Mouse (Mus musculus) left cerebral cortex, adult 8-10 months (tissue): ENCODE measurements at regions not wholly inside any gene's neighbourhood (a gene's known extent, or its start where the extent isn't known, plus 50 kb on each side); places are given as distances from the start of the nearest gene placed in this dataset.

Experiments used
- DNase-seq, 2 experiments: peaks; one replicate each; pipeline ENCODE4 v3.0.0; 2022; ENCODE audit warnings: low spot score in 2 of 2

- no peak for DNase-seq
Observed at GRCm38 (mm10) chr7:69578958-69579810, 787.4 kb downstream of the Nr2f2 start.

- DNase-seq = no peak
Observed at GRCm38 (mm10) chr7:69577754-69578153, 788.8 kb downstream of the Nr2f2 start.

- DNase-seq = no peak
Observed at GRCm38 (mm10) chr7:69576596-69576995, 789.9 kb downstream of the Nr2f2 start.

- DNase-seq = peak; percentile 2 to 7
Observed at GRCm38 (mm10) chr7:69573730-69574129, 792.8 kb downstream of the Nr2f2 start.

GRCm38 (mm10) chr7:69572626-69573394 lies 793.7 kb downstream of the Nr2f2 start:
- DNase-seq = no peak

GRCm38 (mm10) chr7:69566949-69567348 lies 799.6 kb downstream of the Nr2f2 start:
- DNase-seq = no peak

- no peak for DNase-seq
Observed at GRCm38 (mm10) chr7:69564432-69564831, 802.1 kb downstream of the Nr2f2 start.

- DNase-seq = no peak
Observed at GRCm38 (mm10) chr7:69554776-69555175, 805.7 kb upstream of the Arrdc4 start.

- DNase-seq = no peak
Observed at GRCm38 (mm10) chr7:69553981-69554380, 804.9 kb upstream of the Arrdc4 start.

GRCm38 (mm10) chr7:69536072-69536471 lies 787.0 kb upstream of the Arrdc4 start:
- DNase-seq = no peak

GRCm38 (mm10) chr7:69513966-69514365 lies 764.9 kb upstream of the Arrdc4 start:
- DNase-seq = no peak

- DNase-seq = no peak
Observed at GRCm38 (mm10) chr7:69510389-69510788, 761.3 kb upstream of the Arrdc4 start.

GRCm38 (mm10) chr7:69493062-69493930 lies 744.3 kb upstream of the Arrdc4 start:
- DNase-seq = no peak

GRCm38 (mm10) chr7:69490566-69491466 lies 741.8 kb upstream of the Arrdc4 start:
- DNase-seq = peak in 1 of 2 experiments; percentile 68

- DNase-seq = no peak
Observed at GRCm38 (mm10) chr7:69488630-69489029, 739.6 kb upstream of the Arrdc4 start.

GRCm38 (mm10) chr7:69487111-69487510 lies 738.1 kb upstream of the Arrdc4 start:
- DNase-seq = no peak

GRCm38 (mm10) chr7:69484552-69484951 lies 735.5 kb upstream of the Arrdc4 start:
- no peak for DNase-seq
